Mouse (Mus musculus) spleen, adult 2 months (tissue): ENCODE results near the gene Tnk2. TPM values are rescaled to one million over a fixed set of nuclear protein-coding genes. Genes with fewer than 3 reads are reported as not detected.
"Not testable (repeated sequence)": the region's sequence is repeated elsewhere in the genome, so short reads cannot be mapped to it uniquely, and the experiment has no call there.

Source experiments
- DNase-seq, 2 experiments: peaks; one replicate each; pipeline versions ENCODE4 v3.0.0 to v3.0.0-alpha.2; 2012 to 2021; ENCODE audit warnings: low spot score in 2 of 2, low read depth in 1 of 2
- H3K27ac ChIP-seq: fragments of 200-500 bp; 2 replicates; pipeline ENCODE4 v1.5.1; 2012; ENCODE audit warnings: low read length, inconsistent platforms; ENCODE audit not compliant: insufficient read depth
- H3K27me3 ChIP-seq: fragments of 200-500 bp; 2 replicates; pipeline ENCODE4 v1.6.1; 2012; ENCODE audit warnings: mild to moderate bottlenecking, moderate library complexity, low read length, inconsistent platforms; ENCODE audit not compliant: control insufficient read depth, insufficient read depth
- H3K36me3 ChIP-seq: fragments of 200-500 bp; 2 replicates; pipeline ENCODE4 v1.6.1; 2012; ENCODE audit warnings: mild to moderate bottlenecking, low read length, inconsistent platforms; ENCODE audit not compliant: control insufficient read depth, insufficient read depth
- H3K4me1 ChIP-seq: fragments of 200-500 bp; 2 replicates; pipeline ENCODE4 v1.6.1; 2011; ENCODE audit warnings: inconsistent platforms; ENCODE audit not compliant: control insufficient read depth, insufficient read depth, insufficient read length
- H3K4me3 ChIP-seq: fragments of 200-500 bp; 2 replicates; pipeline ENCODE4 v1.5.1; 2011; ENCODE audit warnings: mild to moderate bottlenecking, inconsistent platforms; ENCODE audit not compliant: insufficient read depth, insufficient read length; ENCODE audit errors: extremely low read depth
- CTCF ChIP-seq: fragments of 200-500 bp; IDR thresholded peaks from 2 replicates; pipeline ENCODE4 v1.5.1; 2011; ENCODE audit warnings: mild to moderate bottlenecking, inconsistent platforms; ENCODE audit not compliant: insufficient read depth, insufficient read length, insufficient replicate concordance; ENCODE audit errors: extremely low read depth
- POLR2A ChIP-seq: fragments of 200-500 bp; IDR thresholded peaks from 2 replicates; pipeline ENCODE4 v1.6.1; 2011; ENCODE audit warnings: low read depth, low read length, inconsistent platforms
- WGBS: fragments of 180-500 bp; shearing (Covaris S2); methylation state at CpG from one replicate; pipeline ENCODE4 v1.1.7; 2018; 5-methylcytosine and 5-hydroxymethylcytosine counted together
- polyA plus RNA-seq: library from polyadenylated mRNA; depleted of rRNA; stranded (reverse); fragments of >200 nt; gene quantifications from 2 replicates; pipeline ENCODE4 v1.2.3, GENCODE M21; 2012

The Tnk2 gene
- polyA plus RNA-seq, 1 experiment = 109 TPM

GRCm38 (mm10) chr16:32635314-32635713 lies 8.4 kb upstream of the Tnk2 start:
- TF ChIP-seq CTCF = no peak
- no peak for TF ChIP-seq POLR2A
- Histone ChIP-seq H3K4me3 (no peak overlapping the region), H3K27ac (no peak overlapping the region), H3K27me3 (no peaks in the 10 kb centered on the region), H3K36me3 (peaks cover 10% of the 10 kb centered on the region), H3K4me1 (no peaks in the 10 kb centered on the region; the same call in 1 of the 2 replicates)
- 87% methylated on average over 3 of the region's 3 CpGs for WGBS
- DNase-seq = no peak

GRCm38 (mm10) chr16:32636331-32636730 lies 7.3 kb upstream of the Tnk2 start:
- 61% methylated on average over 3 of the region's 3 CpGs for WGBS

GRCm38 (mm10) chr16:32636871-32637521 lies 6.7 kb upstream of the Tnk2 start:
- H3K36me3 ChIP-seq = peaks cover 5% of the 10 kb centered on the region
- no peak for DNase-seq
- H3K27ac ChIP-seq = no peak overlapping the region
- no peaks in the 10 kb centered on the region; the same call in 1 of the 2 replicates for H3K4me1 ChIP-seq
- H3K4me3 ChIP-seq = no peak overlapping the region
- no peak for TF ChIP-seq POLR2A
- TF ChIP-seq CTCF = no peak
- no peaks in the 10 kb centered on the region for H3K27me3 ChIP-seq
- 54% methylated on average over 6 of the region's 6 CpGs for WGBS

More at GRCm38 (mm10) chr16:32636331-32636730, 7.3 kb upstream of the Tnk2 start:
- TF ChIP-seq CTCF = no peak
- TF ChIP-seq POLR2A = no peak
- Histone ChIP-seq H3K4me3 (no peak overlapping the region), H3K27me3 (no peaks in the 10 kb centered on the region), H3K27ac (no peak overlapping the region), H3K36me3 (peaks cover 7% of the 10 kb centered on the region), H3K4me1 (no peaks in the 10 kb centered on the region; the same call in 1 of the 2 replicates)
- no peak for DNase-seq

GRCm38 (mm10) chr16:32638476-32638875 lies 5.2 kb upstream of the Tnk2 start:
- H3K36me3 ChIP-seq = no peaks in the 10 kb centered on the region
- peak; percentile 62 to 81 for DNase-seq
- TF ChIP-seq CTCF (peak; percentile 74; the same call in 1 of the 2 replicates), POLR2A (no peak)
- no peaks in the 10 kb centered on the region for H3K27me3 ChIP-seq
- WGBS = 17% methylated on average over 8 of the region's 8 CpGs
- no peak overlapping the region for H3K27ac ChIP-seq
- peaks cover 4% of the 10 kb centered on the region; the same call in 1 of the 2 replicates for H3K4me1 ChIP-seq
- H3K4me3 ChIP-seq = no peak overlapping the region

- 87% methylated on average over 5 of the region's 5 CpGs for WGBS
- TF ChIP-seq CTCF (no peak), POLR2A (no peak)
- H3K4me3 ChIP-seq = no peak overlapping the region
- no peaks in the 10 kb centered on the region for H3K27me3 ChIP-seq
- H3K36me3 ChIP-seq = no peaks in the 10 kb centered on the region
- no peak for DNase-seq
- no peak overlapping the region for H3K27ac ChIP-seq
- H3K4me1 ChIP-seq = peaks cover 9% of the 10 kb centered on the region; the same call in 1 of the 2 replicates
Measured at GRCm38 (mm10) chr16:32640096-32640495, 3.6 kb upstream of the Tnk2 start.

GRCm38 (mm10) chr16:32640683-32641082 lies 3.0 kb upstream of the Tnk2 start:
- 81% methylated on average over 2 of the region's 2 CpGs for WGBS

More at GRCm38 (mm10) chr16:32640683-32641082, 3.0 kb upstream of the Tnk2 start:
- H3K4me3 ChIP-seq, H3K27me3 ChIP-seq, H3K36me3 ChIP-seq, H3K27ac ChIP-seq, DNase-seq: not testable (repeated sequence)
- peaks cover 13% of the 10 kb centered on the region; the same call in 1 of the 2 replicates for H3K4me1 ChIP-seq
